Mouse (Mus musculus): ENCODE results near the gene Syngr2. TPM values are rescaled to one million over a fixed set of nuclear protein-coding genes. Genes with fewer than 3 reads are reported as not detected.

Syngr2 gene
- total and polyA plus RNA-seq, 2 experiments from 2014 or later: 14.0 to 25.3 TPM

DNA sequence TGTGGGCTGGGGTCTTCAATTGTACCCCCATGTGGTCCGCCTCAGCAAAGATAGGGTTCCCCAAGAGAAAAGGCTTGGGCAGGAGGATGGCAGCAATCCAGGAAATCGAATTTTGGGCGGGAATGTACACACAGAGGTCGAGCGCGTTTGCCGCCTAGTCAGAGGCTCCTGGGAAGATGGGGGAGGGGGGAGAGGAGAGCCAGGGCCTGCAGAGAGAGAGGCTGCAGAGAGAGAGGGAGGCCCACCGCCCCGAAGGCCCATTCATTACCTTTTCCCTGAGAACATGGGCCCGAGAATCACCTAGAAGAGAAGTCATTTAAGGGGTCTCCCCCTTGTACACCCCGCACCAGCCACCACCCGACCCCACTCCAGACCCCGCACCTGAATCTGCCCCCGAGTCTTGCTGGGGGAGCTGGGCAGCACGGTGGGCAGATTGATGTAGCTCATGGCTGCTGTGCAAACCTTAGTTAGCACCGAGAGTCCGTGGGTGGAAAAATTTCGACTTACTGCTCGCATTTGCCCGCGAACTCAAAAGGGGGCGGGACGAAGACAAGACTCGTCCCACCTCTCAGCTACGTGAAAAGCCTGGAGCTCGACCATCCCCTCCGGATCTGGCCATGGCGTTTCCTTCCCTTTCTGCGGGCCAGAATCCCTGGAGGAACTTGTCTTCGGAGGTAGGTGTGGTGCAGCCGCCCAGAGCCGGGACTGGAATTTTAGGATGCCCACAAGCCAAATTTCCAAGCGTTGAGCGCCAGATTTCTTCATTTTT is 16.0 kb downstream of the Syngr2 start, which contains the start of the genes Afmid and Tk1:
Gene Afmid (plus strand): TSS at position 592 of the 769 bp plus-strand sequence.
Gene Tk1 (minus strand): TSS at position 760 of the 769 bp plus-strand sequence.
- H3K4me3 ChIP-seq (ENCODE audit: low read depth, low read length): peak within 1 kb of the TSS; percentile 38
- no peak for TF ChIP-seq CTCF (IDR thresholded peaks at IDR 0.05)
- peak within 1 kb of the TSS; percentile 91 for H3K4me2 ChIP-seq (ENCODE audit: low read depth, low read length, poor library complexity, severe bottlenecking)
- DNase-seq (ENCODE audit: low spot score): peak; percentile 82
- no peaks in the 10 kb centered on the region for H3K27me3 ChIP-seq (ENCODE audit: insufficient read depth, low read length)
- no peaks in the 10 kb centered on the region for H3K36me3 ChIP-seq (ENCODE audit: insufficient read depth, low read length)
- H3K27ac ChIP-seq (ENCODE audit: low read depth, low read length): peak within 1 kb of the TSS; percentile 14; the same call in 1 of the 2 replicates
- no peaks in the 10 kb centered on the region for H3K9me3 ChIP-seq (ENCODE audit: low read length)
- peak; percentile 39; the same call in 1 of the 2 replicates for ATAC-seq (ENCODE audit: low FRiP score)
- WGBS: under 1% methylated on average over 34 of the region's 34 CpGs
- peak within 1 kb of the TSS; percentile 37; the same call in 1 of the 2 replicates for H3K9ac ChIP-seq (replicated peaks; ENCODE audit: low read length, poor library complexity, severe bottlenecking)
- H3K4me1 ChIP-seq (ENCODE audit: insufficient read depth, low read length): 0 out of 2 replicates have a peak, but pooled peaks cover 4% of the 10 kb centered on the region

DNA sequence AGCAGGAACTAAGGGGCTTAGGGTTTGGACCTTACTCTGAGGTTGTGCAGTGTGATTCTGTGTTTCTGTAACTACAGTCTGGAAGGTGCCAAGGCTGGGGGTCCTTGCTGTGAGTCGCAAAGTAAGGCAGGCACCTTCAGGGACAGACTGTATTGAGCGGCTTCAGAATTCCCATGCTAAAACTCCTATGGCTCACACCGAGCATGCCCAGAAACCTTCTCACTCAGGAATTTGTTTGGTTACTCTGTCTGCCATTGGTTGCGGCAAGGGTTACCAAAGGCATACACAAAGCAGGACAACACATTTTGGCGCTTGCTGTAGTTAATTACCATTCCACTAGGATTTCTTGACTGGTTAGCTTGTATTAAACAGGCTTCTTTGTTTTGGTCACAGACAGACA is 16.7 kb downstream of the Syngr2 start:
- DNase-seq (ENCODE audit: low spot score) (no peak), ATAC-seq (ENCODE audit: low FRiP score) (no peak)
- peak overlapping the region; percentile 14; the same call in 1 of the 2 replicates for H3K27ac ChIP-seq (ENCODE audit: low read depth, low read length)
- no peak for TF ChIP-seq CTCF (IDR thresholded peaks at IDR 0.05)
- no peaks in the 10 kb centered on the region for H3K27me3 ChIP-seq (ENCODE audit: insufficient read depth, low read length)
- peak overlapping the region; percentile 38 for H3K4me3 ChIP-seq (ENCODE audit: low read depth, low read length)
- H3K4me1 ChIP-seq (ENCODE audit: insufficient read depth, low read length): 0 out of 2 replicates have a peak, but pooled peaks cover 4% of the 10 kb centered on the region
- no peaks in the 10 kb centered on the region for H3K9me3 ChIP-seq (ENCODE audit: low read length)
- no peaks in the 10 kb centered on the region for H3K36me3 ChIP-seq (ENCODE audit: insufficient read depth, low read length)
- whole genome bisulfite sequencing: 5% methylated on average over 5 of the region's 5 CpGs
- peak overlapping the region; percentile 91 for H3K4me2 ChIP-seq (ENCODE audit: low read depth, low read length, poor library complexity, severe bottlenecking)
- H3K9ac ChIP-seq (replicated peaks; ENCODE audit: low read length, poor library complexity, severe bottlenecking): peak overlapping the region; percentile 37; the same call in 1 of the 2 replicates

- Histone ChIP-seq H3K9ac (replicated peaks; ENCODE audit: low read length, poor library complexity, severe bottlenecking) (no peak overlapping the region), H3K9me3 (ENCODE audit: low read length) (no peaks in the 10 kb centered on the region), H3K4me2 (ENCODE audit: low read depth, low read length, poor library complexity, severe bottlenecking) (no peak overlapping the region), H3K27me3 (ENCODE audit: insufficient read depth, low read length) (no peaks in the 10 kb centered on the region), H3K36me3 (ENCODE audit: insufficient read depth, low read length) (no peaks in the 10 kb centered on the region), H3K4me1 (ENCODE audit: insufficient read depth, low read length) (0 out of 2 replicates have a peak, but pooled peaks cover 4% of the 10 kb centered on the region), H3K27ac (ENCODE audit: low read depth, low read length) (no peak overlapping the region), H3K4me3 (ENCODE audit: low read depth, low read length) (no peak overlapping the region)
- DNase-seq (ENCODE audit: low spot score) (no peak), ATAC-seq (ENCODE audit: low FRiP score) (no peak)
- 75% methylated on average over 8 of the region's 8 CpGs for WGBS
- no peak for TF ChIP-seq CTCF (IDR thresholded peaks at IDR 0.05)
Measured at GRCm38 (mm10) chr11:117826916-117827315, 17.4 kb downstream of the Syngr2 start.

DNA sequence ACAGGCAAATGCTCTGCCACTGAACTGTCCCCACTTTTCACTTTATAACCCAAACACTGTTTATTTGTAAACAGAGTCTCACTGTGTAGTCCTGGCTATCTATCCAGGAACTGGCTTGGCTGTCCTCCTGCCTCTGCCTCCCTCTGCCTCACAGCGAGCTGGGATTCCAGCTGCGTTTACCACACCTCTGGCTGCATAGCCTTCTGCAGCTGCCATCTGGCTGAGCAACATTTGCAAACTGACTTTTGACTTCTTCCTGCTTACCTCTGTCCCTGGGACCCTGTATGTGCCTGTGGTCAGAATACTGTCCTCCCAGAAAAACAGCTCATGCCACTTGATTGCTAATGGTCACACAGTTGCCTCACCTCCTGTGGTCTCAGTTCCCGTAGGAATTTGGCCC is 17.9 kb downstream of the Syngr2 start:
- DNase-seq (ENCODE audit: low spot score) (no peak), ATAC-seq (ENCODE audit: low FRiP score) (no peak)
- Histone ChIP-seq H3K27me3 (ENCODE audit: insufficient read depth, low read length) (no peaks in the 10 kb centered on the region), H3K36me3 (ENCODE audit: insufficient read depth, low read length) (no peaks in the 10 kb centered on the region), H3K9me3 (ENCODE audit: low read length) (no peaks in the 10 kb centered on the region), H3K4me2 (ENCODE audit: low read depth, low read length, poor library complexity, severe bottlenecking) (no peak overlapping the region), H3K4me1 (ENCODE audit: insufficient read depth, low read length) (0 out of 2 replicates have a peak, but pooled peaks cover 4% of the 10 kb centered on the region), H3K27ac (ENCODE audit: low read depth, low read length) (no peak overlapping the region), H3K9ac (replicated peaks; ENCODE audit: low read length, poor library complexity, severe bottlenecking) (no peak overlapping the region), H3K4me3 (ENCODE audit: low read depth, low read length) (no peak overlapping the region)
- TF ChIP-seq CTCF (IDR thresholded peaks at IDR 0.05): no peak
- 70% methylated on average over 3 of the region's 3 CpGs for WGBS

DNA sequence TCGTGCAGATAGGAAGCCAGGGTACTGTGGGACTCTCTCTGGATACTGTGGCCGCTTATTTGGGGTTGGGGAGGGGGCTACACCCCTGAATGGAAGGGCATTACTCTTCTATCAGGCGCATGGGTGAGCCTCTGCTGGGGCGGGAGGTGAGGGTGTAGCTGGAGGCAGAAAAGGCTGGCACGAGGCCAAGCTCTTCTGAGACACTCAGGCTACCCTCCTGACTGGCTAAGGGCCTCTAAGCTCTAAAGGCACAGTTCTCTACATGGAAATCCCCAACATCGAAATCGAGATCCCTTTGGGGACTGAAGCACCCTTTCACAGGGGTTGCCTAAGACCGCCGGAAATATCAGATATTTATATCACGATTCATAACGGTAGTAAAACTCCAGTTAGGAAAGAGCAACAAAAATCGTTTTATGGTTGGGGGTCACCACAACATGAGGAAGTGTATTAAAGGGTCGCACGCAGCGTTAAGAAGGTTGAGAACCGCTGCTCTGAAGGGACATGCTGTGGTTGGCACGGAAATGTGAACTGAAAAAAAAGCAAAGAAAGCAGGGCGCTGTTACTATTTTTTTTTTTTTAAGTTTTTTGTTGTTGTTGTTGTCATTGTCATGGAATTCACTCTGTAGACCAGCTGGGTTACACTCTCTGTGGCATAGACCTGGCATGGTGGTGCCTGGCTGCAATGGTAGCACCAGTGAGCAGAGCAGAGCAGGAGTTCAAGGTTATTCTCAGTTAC is 18.9 kb downstream of the Syngr2 start:
- DNase-seq (ENCODE audit: low spot score): no peak
- Histone ChIP-seq H3K4me2 (ENCODE audit: low read depth, low read length, poor library complexity, severe bottlenecking) (no peak overlapping the region), H3K27me3 (ENCODE audit: insufficient read depth, low read length) (no peaks in the 10 kb centered on the region), H3K9ac (replicated peaks; ENCODE audit: low read length, poor library complexity, severe bottlenecking) (no peak overlapping the region), H3K9me3 (ENCODE audit: low read length) (no peaks in the 10 kb centered on the region), H3K4me3 (ENCODE audit: low read depth, low read length) (no peak overlapping the region), H3K4me1 (ENCODE audit: insufficient read depth, low read length) (0 out of 2 replicates have a peak, but pooled peaks cover 4% of the 10 kb centered on the region), H3K27ac (ENCODE audit: low read depth, low read length) (no peak overlapping the region), H3K36me3 (ENCODE audit: insufficient read depth, low read length) (no peaks in the 10 kb centered on the region)
- WGBS: 70% methylated on average over 18 of the region's 18 CpGs
- no peak for TF ChIP-seq CTCF (IDR thresholded peaks at IDR 0.05)
- no peak for ATAC-seq (ENCODE audit: low FRiP score)
